Mouse (Mus musculus) frontal cortex, adult 2 months (tissue): Measurements from ENCODE around the gene Cmtm7. TPM values are rescaled to one million over a fixed set of nuclear protein-coding genes. Genes with fewer than 3 reads are reported as not detected.

Experiments used
- DNase-seq, 2 experiments: peaks; one replicate each; pipeline ENCODE4 v3.0.0; 2022; ENCODE audit warnings: low spot score in 1 of 2; ENCODE audit errors: extremely low spot score in 1 of 2
- polyA plus RNA-seq: library from polyadenylated mRNA; depleted of rRNA; stranded (reverse); fragments of >200 nt; gene quantifications from 2 replicates; pipeline ENCODE4 v1.2.3, GENCODE M21; 2012

Cmtm7 gene
- polyA plus RNA-seq, 1 experiment = 9.8 TPM

DNA sequence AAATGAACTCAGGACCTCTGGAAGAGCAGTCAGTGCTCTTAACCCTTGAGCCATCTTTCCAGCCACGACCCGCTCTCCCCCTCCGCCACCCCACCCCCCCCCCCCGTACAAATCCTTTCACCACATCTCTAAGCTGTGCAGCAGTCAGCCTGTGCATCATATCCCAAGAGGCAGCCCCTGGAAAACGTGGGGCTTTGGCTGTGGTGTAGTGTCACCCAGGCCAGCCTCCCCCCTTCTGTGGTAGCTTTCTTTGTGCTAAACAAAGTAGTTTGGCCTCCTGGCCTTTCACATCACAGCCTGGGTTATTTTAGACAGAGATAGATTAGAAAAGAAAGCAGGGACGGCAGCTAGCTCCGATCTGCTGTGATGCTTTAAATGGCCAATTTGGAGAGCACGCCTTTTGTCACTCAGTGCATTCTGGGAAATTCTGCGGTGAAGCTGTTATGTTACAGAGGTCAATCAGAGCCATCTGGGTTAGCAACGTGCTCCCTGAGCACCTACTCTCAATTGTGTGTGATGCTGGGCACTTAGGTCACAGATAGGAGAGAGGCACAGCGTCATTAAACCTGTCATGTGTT, 14.9 kb upstream of the Cmtm7 start:
- DNase-seq = no peak

DNA sequence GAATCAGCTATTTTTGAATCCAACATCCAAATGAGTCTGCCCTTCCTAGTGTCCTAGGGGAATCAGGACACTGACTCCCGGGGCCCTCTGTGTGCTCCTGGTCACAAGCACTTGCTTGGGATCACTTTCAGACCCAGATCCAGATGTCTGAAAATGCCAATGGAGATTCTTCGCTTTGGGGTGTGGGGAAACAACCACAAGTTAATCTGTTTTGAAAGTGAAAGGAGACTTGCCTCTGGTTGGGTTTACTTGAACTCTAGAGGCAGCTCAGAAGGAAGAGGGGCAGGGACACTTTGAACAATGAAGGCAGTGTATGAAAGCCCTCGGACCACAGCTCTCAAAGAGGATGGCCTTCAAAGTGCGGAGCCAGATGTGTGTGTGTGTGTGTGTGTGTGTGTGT, 12.8 kb upstream of the Cmtm7 start:
- no peak for DNase-seq

DNA sequence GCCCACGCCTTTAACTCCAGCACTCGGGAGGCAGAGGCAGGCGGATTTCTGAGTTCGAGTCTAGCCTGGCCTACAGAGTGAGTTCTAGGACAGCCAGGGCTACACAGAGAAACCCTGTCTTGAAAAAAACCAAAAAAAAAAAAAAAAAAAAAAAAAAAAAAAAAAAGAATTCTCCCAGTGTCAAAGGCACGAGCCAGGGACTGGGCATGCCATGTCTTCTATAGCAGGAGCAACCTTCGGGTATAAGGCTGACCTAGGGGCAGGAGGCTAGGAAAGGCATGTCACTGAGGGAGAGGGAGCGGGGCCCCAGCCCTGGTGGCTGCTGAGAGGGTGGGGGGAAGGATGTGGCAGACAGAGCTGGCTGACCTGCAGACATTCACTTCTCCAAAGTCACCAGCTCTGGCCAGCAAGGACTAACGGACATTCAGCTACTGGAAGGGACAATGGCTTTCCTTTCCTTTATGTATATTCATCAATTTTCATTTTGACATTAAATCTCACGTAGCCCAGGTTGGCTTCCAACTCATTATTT, 12.2 kb upstream of the Cmtm7 start:
- no peak for DNase-seq

DNA sequence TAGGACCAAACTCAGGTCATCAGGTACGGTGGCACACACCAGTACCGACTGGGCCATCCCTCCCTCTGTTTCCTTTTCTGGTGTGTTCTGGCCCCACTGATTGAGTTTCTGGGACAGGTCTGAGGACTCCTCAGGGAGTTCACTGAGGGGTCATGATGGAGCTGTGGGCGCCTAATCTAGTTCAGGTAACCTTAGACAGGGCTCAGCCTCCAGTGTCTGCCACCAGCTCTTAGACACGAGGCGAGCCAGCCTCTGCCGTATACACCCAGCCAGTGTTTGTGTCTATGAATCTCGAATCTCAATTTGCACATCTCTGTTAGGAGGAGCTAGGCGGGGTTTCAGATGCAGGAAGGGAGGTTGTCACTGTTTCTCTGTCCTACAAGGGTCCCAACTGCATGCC, 8.3 kb upstream of the Cmtm7 start:
- DNase-seq = no peak

DNA sequence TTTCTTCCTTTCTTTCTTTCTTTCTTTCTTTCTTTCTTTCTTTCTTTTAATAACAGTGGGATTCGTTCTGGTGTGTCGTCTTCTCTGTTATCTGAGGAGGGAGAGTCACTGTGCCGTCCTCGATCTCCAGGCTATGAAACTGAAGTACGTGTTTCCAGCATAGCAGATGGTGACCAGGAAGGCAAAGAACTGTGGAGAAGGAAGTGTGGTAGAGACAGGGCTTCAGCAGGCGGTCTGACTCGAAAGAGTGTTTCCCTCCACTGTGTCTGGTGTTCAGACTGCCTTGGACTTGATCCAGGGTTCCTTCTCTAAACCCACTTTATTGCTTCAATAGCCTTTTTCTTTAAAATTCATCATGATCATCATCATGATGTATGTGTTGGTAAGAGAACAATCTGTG, 7.9 kb upstream of the Cmtm7 start:
- no peak for DNase-seq

DNA sequence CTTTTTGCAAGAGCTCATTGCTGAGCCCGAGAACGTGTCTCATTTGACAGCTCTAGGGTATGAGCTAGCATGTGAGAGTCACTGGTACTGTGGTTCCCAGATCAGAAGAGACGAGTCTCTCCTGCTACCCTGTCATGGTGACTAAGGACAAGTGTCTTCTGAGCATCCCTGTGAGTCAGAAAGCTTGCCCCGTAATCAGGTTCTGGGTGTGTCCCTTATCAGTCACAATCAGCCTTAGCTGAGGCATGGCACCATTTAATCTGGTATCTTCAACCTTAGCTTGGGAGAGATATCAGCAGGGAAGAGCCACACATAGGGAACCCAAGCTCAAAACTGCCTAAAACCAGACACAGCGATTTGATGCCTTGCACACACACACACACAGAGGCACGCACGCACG, 7.0 kb upstream of the Cmtm7 start:
- no peak for DNase-seq

DNA sequence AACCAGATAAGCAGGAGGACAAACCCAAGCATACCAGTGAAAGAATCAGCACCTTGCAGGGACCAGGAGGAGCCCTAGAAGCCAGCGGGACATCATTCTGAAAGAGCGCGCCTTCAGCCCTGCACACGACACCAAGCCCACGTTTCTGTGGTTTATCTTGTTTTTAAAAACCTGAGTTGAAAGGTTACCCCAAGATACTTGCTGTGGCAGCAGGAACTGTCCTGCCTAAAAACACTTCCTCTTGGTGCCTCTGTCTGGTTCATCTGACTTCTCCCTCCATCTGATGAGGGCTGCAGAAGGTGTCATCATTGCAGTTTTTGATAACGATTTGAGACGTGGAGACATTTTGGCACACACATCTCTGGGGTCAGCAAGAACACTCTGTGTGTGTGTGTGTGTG, 6.1 kb upstream of the Cmtm7 start:
- DNase-seq = no peak

DNA sequence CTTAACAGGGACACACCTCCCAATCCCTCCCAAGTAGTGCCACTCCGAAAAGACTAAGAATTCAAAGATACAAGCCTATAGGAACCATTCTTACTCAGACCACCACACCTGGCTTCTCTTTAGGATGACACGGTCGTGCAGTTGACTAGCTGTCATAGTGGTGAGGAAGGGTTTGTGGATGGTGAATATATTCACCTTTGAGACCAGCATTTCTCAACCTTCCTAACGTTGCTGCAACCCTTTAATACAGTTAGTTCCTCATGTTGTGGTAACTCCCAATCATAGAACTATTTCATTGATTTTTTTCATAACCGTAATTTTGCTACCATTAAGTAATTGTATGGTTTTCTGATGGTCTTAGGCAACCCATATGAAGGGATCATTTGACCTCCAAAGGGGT, 5.5 kb upstream of the Cmtm7 start:
- no peak for DNase-seq

DNA sequence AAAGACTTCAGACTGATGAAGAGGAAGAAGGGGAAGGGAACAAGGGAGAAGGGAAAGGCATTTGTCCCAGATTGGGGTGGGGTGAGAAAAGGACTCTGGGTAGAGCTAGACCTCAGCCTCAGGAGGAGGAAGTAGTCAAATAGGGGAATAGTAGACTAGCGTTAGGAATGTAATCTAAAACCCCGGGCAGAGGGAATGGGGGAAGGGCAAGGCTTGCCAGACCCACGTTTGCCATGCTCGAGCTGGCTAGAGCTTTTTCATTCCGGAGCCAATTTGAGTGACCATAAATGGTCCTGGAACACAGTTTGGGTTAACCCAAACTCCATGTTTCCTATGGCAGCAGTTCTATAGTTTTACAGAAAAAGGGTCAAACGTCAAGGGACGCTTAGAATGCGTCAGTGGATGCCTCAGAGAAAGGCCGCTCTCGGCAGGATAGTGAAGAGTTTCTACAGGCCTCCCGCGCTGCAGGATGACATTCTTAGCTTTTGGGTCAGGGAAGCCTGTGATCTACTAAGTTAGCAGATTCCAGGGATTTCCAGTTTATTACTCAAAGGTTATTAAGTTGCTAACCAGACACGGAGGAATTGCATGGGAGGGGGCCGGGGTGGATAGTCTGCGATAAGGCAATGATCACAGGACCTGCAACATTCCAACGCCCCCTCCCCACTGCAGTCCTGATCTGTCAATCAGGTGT, 3.9 kb upstream of the Cmtm7 start:
- no peak for DNase-seq

DNA sequence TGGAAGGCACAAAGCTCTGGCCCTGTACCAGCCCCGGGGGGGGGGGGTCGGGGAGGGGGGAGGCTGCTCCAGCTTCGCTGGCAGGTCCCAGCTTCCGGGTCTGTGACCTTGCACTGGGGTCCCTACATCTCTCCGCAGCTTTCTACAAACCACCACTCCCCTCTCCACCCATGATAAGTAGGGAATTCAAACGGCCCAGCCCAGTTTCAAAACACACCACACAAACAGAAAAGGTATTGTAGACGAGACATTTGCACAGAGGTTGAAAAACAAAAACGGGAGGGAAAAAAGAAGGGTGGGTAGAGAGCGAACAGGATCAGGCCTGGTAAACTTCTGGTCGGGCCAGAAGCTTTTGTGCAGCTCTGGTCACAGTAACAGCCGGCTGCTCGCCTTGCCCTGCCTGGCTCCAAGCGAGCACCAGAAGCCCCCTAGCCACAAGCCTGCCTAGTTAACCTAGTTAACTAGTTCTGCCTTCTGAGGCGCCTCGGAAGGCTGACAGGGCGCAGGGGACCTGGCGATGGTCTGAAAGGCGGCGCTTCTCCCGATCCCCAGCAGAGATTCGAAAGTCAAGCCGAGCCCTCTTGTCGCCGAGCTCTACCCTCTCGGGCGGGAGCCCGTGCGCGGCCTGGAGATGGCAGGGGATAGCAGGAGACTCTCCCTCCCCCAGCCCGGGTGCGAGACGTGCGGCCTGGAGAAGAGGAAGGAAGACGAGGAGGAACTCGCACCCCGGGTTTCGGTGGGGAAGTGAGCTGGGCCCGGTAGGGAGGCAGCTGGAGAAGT, 720 bp downstream of the Cmtm7 start:
- peak in 1 of 2 experiments; percentile 27 for DNase-seq

DNA sequence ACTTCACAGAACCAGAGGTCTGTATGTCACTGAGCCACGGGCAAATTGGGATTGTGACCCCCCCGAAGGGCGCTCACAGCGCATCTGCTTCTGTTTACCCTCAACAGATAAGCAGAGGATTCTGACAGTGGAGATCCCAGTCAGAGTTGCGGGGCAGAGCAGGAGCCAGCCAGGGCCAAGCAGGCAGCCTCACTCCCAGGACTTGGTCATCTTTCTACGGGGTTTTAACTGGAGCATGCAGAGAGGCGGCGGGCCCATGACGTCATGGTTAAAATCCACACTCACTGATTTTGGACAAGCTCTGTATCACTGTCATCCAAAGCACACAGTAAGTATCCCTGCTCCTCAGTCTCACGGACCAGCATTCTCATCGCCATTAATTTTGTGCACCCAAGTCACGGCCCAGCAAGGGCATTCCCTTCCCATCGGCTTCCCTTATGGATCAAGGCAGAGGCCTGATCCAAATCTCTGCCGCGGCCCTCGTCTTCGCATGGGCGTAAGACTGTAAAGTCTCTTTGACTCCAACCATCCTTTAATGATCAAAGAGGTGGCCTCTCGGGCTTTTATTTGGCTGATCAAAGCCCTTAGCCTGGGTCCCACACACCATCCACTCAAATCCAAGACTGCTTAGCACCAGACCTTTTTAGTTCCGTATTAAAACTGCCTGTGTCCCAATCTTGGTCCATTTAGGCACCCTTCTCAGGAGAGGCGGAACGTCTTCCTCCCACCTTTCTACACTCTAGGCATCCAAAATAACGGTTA, 1.5 kb downstream of the Cmtm7 start:
- no peak for DNase-seq

DNA sequence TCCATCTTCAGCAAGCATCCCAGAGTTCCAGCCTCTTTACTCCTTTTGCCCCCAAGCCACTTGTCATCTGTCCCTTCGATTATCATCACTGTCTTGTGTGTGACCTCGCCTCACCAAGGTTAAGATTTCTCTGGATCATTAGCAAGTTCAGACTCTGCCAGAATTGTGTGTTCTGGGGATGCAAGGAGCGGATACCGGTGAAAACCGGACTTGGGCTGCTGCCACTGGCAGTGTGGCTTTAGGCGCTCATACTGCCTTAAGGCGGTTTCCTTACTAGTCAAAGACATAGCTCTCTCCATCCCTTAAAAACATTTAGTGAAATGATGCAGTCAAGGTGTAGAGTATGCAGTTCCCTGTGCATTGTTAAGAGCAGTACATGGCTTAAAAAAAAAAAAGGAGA, 2.8 kb downstream of the Cmtm7 start:
- DNase-seq = no peak

DNA sequence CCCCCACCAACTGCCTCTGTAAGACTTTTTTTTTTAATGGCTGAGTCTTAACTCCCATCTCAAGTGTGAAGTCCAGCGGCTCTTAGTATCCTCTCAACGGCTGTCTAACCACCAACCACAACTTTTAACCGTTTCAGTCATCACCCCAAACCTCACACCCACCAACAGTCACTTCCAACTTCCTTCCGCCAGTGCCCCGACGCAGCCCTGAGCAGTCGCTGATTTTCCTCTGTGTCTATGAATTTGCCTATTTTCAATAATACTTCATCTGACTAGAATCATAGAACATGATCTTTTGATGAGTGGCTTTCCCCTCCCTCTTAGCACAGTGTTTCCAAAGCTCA, 3.6 kb downstream of the Cmtm7 start:
- DNase-seq = no peak

DNA sequence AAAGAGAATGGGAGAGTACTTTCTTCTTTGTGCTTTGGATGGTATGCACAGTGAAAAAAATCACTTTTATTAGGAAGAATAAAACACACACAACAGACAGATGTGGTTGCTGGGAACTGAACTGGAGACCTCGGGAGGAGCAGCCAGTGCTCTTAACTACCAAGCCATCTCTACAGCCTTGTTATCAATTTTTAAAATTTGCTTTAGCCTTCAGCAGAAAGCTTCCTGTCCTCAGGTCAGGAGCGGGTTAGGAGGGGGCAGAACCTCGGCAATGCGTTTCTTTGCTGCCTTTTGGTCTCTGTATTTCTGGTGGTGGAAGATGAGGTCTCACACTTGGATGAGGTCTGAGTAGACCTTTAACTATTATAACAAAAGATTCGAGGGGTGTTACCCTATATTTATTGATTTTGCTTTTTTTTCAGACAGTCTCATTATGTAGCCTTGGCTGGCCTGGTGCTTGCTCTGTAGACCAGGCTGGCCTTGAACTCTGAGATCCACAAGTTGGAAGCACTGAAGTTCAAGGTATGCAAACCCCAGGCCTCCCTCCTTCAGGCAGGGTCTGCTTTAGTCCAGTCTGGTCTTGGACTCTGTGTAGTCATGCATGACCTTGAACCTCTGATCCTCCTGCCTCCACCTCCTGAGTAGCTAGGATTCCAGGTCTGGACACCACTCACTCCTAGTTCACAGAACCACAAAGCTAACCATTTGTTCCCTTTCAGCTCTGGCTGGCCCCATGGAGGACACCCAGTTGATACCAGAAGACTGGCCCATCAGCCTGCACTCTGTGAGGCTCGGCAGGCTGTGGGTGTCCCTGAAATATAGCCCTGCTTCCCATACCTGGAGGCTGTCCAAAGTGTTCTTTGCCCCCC, 4.2 kb downstream of the Cmtm7 start:
- DNase-seq = no peak

DNA sequence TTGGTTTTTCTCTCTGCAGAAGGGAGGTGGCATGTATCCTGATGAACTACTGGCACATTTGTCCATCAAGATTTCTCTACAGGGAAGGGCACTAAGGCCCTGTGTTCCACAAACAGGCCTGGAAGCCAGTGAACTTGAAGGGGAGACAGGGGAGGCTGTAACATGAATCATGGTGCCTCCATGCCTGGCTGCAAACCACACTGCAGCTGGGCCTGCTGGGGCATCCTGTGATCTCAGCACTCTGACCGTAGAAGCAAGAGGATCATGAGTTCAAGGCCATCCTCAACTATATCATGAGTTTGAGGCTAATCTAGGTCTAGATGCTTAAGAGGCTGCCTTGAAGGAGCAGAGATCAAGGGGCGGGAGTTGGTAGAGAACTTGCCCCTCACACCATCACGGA, 5.3 kb downstream of the Cmtm7 start:
- DNase-seq = no peak

DNA sequence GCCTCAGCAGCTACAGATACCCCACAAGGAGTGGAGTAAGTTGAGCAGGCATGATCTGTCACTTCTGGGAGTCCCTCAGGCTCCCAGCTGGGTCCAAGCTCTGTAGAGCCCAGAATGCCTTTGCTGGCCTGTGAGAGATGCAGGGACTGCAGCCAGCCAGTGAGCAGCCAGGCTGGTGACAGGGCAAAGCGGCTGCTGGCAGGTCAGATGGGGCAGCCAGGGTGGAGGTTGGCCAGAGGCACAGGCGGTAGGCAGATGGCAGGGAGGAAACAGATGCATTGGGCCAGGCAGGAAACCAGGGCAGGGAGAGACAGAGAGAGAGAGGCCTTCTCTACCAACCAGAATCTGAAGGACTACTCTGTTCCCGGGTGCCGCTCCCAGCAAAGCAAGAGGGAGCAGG, 6.4 kb downstream of the Cmtm7 start:
- no peak for DNase-seq

DNA sequence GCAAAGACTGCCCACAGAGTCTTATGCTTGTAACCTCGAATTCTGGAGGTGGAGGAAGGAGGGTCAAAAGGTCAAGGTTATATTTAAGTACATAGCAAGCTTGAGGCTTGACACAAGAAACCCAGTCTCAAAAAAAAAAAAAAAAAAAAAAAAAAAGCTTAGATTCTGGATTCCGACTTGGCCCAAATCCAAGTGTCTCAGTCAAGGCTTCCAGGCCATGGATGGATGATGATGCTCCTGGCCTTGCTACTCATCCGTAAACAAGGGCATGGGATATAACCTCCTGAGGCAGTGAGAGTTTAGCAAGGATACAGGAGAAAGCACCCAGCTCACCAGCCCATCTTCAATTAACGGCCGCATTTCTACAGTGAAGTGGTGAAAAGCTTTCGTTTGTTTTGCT, 7.0 kb downstream of the Cmtm7 start:
- no peak for DNase-seq

DNA sequence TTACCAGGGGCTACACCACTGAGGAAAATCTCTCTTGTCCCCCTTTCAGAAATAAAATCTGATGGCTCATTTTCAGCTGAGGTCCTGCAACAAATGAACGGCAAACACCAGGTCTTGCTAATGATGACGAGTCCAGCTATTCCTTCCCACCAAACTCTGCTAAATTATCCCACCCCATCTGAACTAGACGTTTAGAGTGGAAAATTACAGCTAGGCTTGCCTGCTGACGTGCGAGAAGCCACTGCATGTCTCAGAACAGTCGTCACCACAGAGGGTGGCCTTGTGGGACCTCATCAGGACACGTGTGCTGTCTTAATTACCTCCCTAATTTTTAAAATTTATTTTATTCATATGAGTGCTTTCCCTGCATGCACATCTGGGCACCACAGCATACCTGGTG, 10.1 kb downstream of the Cmtm7 start:
- no peak for DNase-seq

DNA sequence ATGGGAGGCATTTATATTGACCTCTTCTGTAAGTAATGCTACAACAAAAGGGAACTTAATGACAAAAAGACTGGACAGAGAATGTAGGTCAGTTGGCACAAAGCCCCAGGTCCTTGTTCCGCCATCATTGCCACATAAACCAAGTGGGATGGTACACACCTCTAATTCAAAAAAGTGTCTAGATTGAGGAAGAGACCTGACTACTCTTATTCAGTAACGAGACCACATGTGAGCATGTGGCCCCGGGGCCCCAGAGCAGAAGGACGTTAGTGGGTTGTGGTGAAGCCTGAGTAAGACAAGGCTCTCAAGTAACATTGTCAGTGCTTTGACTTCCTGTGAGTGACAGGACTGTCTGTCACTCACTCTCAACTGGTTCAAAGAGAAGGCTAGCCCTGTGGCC, 11.4 kb downstream of the Cmtm7 start:
- no peak for DNase-seq

DNA sequence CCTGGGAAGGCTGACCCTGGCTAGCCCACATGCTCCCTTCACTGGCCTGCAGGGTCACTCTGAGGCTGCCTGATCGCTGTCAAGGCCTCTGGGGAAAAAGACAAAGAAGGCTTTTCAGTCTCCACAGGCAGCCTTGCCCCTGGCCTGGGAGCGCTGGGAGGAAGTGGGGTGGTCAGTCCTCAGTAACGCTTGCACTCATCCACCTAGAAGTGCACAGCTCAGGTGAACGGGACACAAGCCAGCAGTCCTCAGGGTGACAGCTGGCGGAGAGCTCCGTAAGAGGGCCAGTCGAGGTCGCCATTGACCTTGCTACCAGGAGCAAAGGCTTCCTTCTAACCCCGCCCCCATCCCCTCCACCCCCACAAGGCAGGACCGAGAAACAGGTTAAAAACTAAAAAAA, 13.6 kb downstream of the Cmtm7 start:
- DNase-seq = no peak
